Mouse (Mus musculus) Muller cell, postnatal 12 days (primary cell): Measurements from ENCODE around the gene Ndufv3.

Experiments
- DNase-seq: peaks from one replicate; pipeline ENCODE4 v3.0.0-alpha.2; 2015; ENCODE audit errors: inconsistent ontology term

Ndufv3 gene

GRCm38 (mm10) chr17:31519946-31520838 lies at the start of gene Ndufv3, which contains the start of gene Wdr4:
Gene Ndufv3, plus strand, starts transcription at chr17:31520115.
Gene Wdr4, minus strand, starts transcription at chr17:31519980.
- peak; percentile 99 for DNase-seq

GRCm38 (mm10) chr17:31470766-31471418 lies 49.0 kb upstream of the Ndufv3 start:
- DNase-seq: no peak

GRCm38 (mm10) chr17:31474388-31474787 lies 45.5 kb upstream of the Ndufv3 start:
- no peak for DNase-seq

GRCm38 (mm10) chr17:31478606-31479005 lies 41.3 kb upstream of the Ndufv3 start:
- DNase-seq: no peak

GRCm38 (mm10) chr17:31479108-31479844 lies 40.6 kb upstream of the Ndufv3 start:
- no peak for DNase-seq

GRCm38 (mm10) chr17:31486616-31487198 lies 33.2 kb upstream of the Ndufv3 start:
- no peak for DNase-seq

- DNase-seq: no peak
Observed at GRCm38 (mm10) chr17:31487433-31488060, 32.4 kb upstream of the Ndufv3 start.

- no peak for DNase-seq
Observed at GRCm38 (mm10) chr17:31491355-31491754, 28.6 kb upstream of the Ndufv3 start.

- peak; percentile 65 for DNase-seq
Observed at GRCm38 (mm10) chr17:31492416-31492815, 27.5 kb upstream of the Ndufv3 start.

- no peak for DNase-seq
Observed at GRCm38 (mm10) chr17:31494989-31495388, 24.9 kb upstream of the Ndufv3 start.

- DNase-seq: no peak
Observed at GRCm38 (mm10) chr17:31497726-31498125, 22.2 kb upstream of the Ndufv3 start.

- DNase-seq: no peak
Observed at GRCm38 (mm10) chr17:31499725-31500124, 20.2 kb upstream of the Ndufv3 start.

GRCm38 (mm10) chr17:31500416-31500815 lies 19.5 kb upstream of the Ndufv3 start:
- DNase-seq: no peak

GRCm38 (mm10) chr17:31500908-31501307 lies 19.0 kb upstream of the Ndufv3 start:
- DNase-seq: no peak

GRCm38 (mm10) chr17:31502261-31502927 lies 17.5 kb upstream of the Ndufv3 start:
- no peak for DNase-seq

GRCm38 (mm10) chr17:31503337-31503736 lies 16.6 kb upstream of the Ndufv3 start:
- no peak for DNase-seq

GRCm38 (mm10) chr17:31503936-31504335 lies 16.0 kb upstream of the Ndufv3 start:
- peak; percentile 8 for DNase-seq

GRCm38 (mm10) chr17:31505013-31505412 lies 14.9 kb upstream of the Ndufv3 start:
- peak; percentile 33 for DNase-seq

GRCm38 (mm10) chr17:31506282-31506681 lies 13.6 kb upstream of the Ndufv3 start:
- no peak for DNase-seq

GRCm38 (mm10) chr17:31510944-31511343 lies 9.0 kb upstream of the Ndufv3 start:
- DNase-seq: no peak
